Comparison of ENCODE assay signal across 9 mouse cellular contexts in genomic region chr14:78850666-78851065, GRCm38 (mm10). TPM values are rescaled to one million over a fixed set of nuclear protein-coding genes. Genes with fewer than 3 reads are reported as not detected.
DNase-seq lines count a peak whose midpoint lies in the region; ATAC-seq lines count a peak whose summit lies in the region.
"Had no signal": no experiment of that assay in that cellular context is flagged by ENCODE, and none has a peak within 500 bp of the region (broad histone marks: within the 10 kb centered on the region; RNA-seq: fewer than 3 reads in every experiment).

No protein-coding gene starts in this region.

- peak; percentile 66 for ATAC-seq in liver, embryonic 13.5 days (ENCODE audit: low read depth)
- no peak for ATAC-seq in granulocyte monocyte progenitor cell, adult 5-6 weeks (replicated peaks; ENCODE audit: poor library complexity, severe bottlenecking)

- no peak overlapping the region; the same call in 1 of the 2 replicates for H3K27ac ChIP-seq in liver, embryonic 13.5 days

- peak; percentile 53 for DNase-seq in retina, postnatal 1 day
- DNase-seq in retina, embryonic 14.5 days (ENCODE audit: low spot score) = no peak
- DNase-seq in induced T-regulatory cell, adult 2 months (ENCODE audit: low read depth) = peak; percentile 6
- DNase-seq in liver, embryonic 13.5 days = no peak
- no peak for DNase-seq in thymus, postnatal 10 days (ENCODE audit: low spot score in 2 of 2)
- no peak for DNase-seq in c-Kit-positive CD71-positive TER-119-positive erythroid progenitor cells, embryonic 14.5 days (ENCODE audit: low spot score)
- DNase-seq in layer of hippocampus, adult 9-10 months (ENCODE audit: low spot score) = no peak
- DNase-seq: lung, postnatal 4 days had no signal

- whole genome bisulfite sequencing in liver, embryonic 13.5 days (ENCODE audit: insufficient replicate concordance) = 64% methylated on average over 8 of the region's 8 CpGs

- no peaks in the 10 kb centered on the region for H3K9me3 ChIP-seq in liver, embryonic 13.5 days (replicated peaks)

- H3K9ac ChIP-seq in liver, embryonic 13.5 days = no peak overlapping the region

- no peaks in the 10 kb centered on the region for H3K27me3 ChIP-seq in liver, embryonic 13.5 days

- H3K4me2 ChIP-seq in liver, embryonic 13.5 days = no peak overlapping the region; the same call in 1 of the 2 replicates

- peaks cover 38% of the 10 kb centered on the region for H3K4me1 ChIP-seq in liver, embryonic 13.5 days (replicated peaks)

- no peak overlapping the region for H3K4me3 ChIP-seq in liver, embryonic 13.5 days (replicated peaks)

- H3K36me3 ChIP-seq in liver, embryonic 13.5 days = no peaks in the 10 kb centered on the region

RNA-seq across cellular contexts. Expression of gene Vwa8, which starts 1.8 kb away (rescaled TPM):
- polyA plus RNA-seq in liver, embryonic 13.5 days (2015; fragmentation: Nextera tagmentation; extraction: Ambion mirVana) = 6.0 and 8.0 TPM in 2 replicates
- 18.5 and 23.2 TPM in 2 replicates for total RNA-seq in granulocyte monocyte progenitor cell, adult 5-6 weeks (2014; fragmentation: Nextera tagmentation)
- total RNA-seq in granulocyte monocyte progenitor cell, adult 5-6 weeks (2017) = 22.2 and 26.5 TPM in 2 replicates

Comparison
In these comparisons a context has a peak if more than half of its experiments do, and no peak if none do; other contexts are left out.
1. DNase-seq: peak in retina, postnatal 1 day (single experiment) and induced T-regulatory cell, adult 2 months (single experiment); none in retina, embryonic 14.5 days (single experiment), liver, embryonic 13.5 days (single experiment), thymus, postnatal 10 days (0 of 2), c-Kit-positive CD71-positive TER-119-positive erythroid progenitor cells, embryonic 14.5 days (single experiment) and layer of hippocampus, adult 9-10 months (single experiment).